Mouse (Mus musculus): Measurements from ENCODE around the gene Pigz. TPM values are rescaled to one million over a fixed set of nuclear protein-coding genes. Genes with fewer than 3 reads are reported as not detected.

Pigz gene
- total and polyA plus RNA-seq, 2 experiments from 2014 or later: 5.2 to 6.1 TPM

DNA sequence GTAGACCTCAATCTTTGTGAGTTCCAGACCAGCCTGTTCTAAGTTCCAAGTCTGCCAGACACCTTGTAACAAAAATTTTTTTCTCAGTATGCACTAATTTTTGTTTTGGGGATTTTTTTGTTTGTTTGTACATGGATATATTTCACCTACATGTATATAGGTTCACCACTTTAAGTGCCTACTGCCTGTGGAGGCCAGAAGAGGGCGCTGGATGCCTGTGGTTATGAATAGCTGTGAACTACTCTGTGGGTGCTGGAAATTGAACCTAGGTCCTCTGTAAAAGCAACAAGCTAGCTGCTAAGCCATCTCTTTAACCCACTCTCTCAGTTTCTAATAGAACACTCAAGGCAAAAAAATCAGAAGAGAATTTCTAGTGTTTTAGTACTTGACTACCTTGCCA is 58.4 kb downstream of the Pigz start:
- Histone ChIP-seq H3K4me2 (ENCODE audit: low read depth, low read length) (no peak overlapping the region), H3K9ac (replicated peaks; ENCODE audit: low read length) (no peak overlapping the region), H3K36me3 (ENCODE audit: insufficient read depth, low read length) (peaks cover 26% of the 10 kb centered on the region), H3K4me1 (ENCODE audit: insufficient read depth, low read length) (no peaks in the 10 kb centered on the region), H3K27ac (no peak overlapping the region), H3K27me3 (ENCODE audit: insufficient read depth, low read length) (no peaks in the 10 kb centered on the region), H3K4me3 (ENCODE audit: low read length) (no peak overlapping the region), H3K9me3 (ENCODE audit: low read length) (no peaks in the 10 kb centered on the region)
- no peak for TF ChIP-seq CTCF (IDR thresholded peaks at IDR 0.05; ENCODE audit: low read depth)
- DNase-seq (ENCODE audit: low spot score): no peak
- WGBS: 47% methylated on average over 1 of the region's 1 CpGs
- ATAC-seq: no peak

DNA sequence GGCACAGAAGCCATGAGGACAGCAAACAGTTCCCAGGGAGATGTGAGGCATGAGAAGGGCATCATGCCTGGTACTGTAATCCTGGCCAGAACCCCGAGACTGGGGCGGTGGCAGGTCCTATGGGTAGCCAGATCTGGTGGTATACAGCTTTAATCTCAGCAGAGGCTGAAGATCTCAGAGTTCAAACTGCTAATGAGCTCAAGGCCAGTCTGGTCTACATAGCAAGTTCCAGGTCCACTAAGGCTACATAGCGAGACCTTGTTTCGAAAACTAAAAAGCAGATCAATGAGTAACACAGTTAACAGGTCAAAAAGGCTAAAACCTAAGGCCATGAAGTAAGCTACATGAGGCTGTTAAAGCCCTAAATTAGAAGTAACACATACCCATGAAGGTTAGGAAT is 59.5 kb downstream of the Pigz start:
- no peaks in the 10 kb centered on the region for H3K4me1 ChIP-seq (ENCODE audit: insufficient read depth, low read length)
- WGBS: 98% methylated on average over 4 of the region's 4 CpGs
- ATAC-seq (no peak), DNase-seq (ENCODE audit: low spot score) (no peak)
- H3K27me3 ChIP-seq (ENCODE audit: insufficient read depth, low read length): no peaks in the 10 kb centered on the region
- H3K4me3 ChIP-seq (ENCODE audit: low read length): no peak overlapping the region
- H3K4me2 ChIP-seq (ENCODE audit: low read depth, low read length): no peak overlapping the region
- TF ChIP-seq CTCF (IDR thresholded peaks at IDR 0.05; ENCODE audit: low read depth): no peak
- H3K27ac ChIP-seq: no peak overlapping the region
- no peaks in the 10 kb centered on the region for H3K9me3 ChIP-seq (ENCODE audit: low read length)
- peaks cover 23% of the 10 kb centered on the region for H3K36me3 ChIP-seq (ENCODE audit: insufficient read depth, low read length)
- no peak overlapping the region for H3K9ac ChIP-seq (replicated peaks; ENCODE audit: low read length)

DNA sequence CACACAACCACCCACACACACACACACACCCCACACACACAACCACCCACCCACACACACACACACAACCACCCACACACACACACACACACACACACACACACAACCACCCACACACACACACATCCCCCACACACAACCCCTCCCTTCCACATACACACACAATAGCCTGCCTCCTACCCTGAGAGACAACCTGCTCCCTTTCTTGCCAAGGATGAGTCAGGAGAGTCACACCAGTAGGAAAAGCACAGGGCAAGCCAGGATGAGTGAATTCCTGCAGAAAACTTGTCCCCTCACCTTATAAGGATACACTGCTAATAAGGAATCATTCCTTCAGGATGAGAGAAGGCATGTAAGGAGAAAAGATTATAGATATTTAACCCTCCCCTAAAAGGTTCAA is 60.3 kb downstream of the Pigz start:
- no peak overlapping the region for H3K4me3 ChIP-seq (ENCODE audit: low read length)

More for the DNA sequence above, 60.3 kb downstream of the Pigz start:
- ATAC-seq: no peak
- H3K9me3 ChIP-seq (ENCODE audit: low read length): no peaks in the 10 kb centered on the region
- H3K27ac ChIP-seq: no peak overlapping the region
- TF ChIP-seq CTCF (IDR thresholded peaks at IDR 0.05; ENCODE audit: low read depth): no peak
- H3K4me1 ChIP-seq (ENCODE audit: insufficient read depth, low read length): no peaks in the 10 kb centered on the region
- H3K27me3 ChIP-seq (ENCODE audit: insufficient read depth, low read length): no peaks in the 10 kb centered on the region
- H3K36me3 ChIP-seq (ENCODE audit: insufficient read depth, low read length): peaks cover 16% of the 10 kb centered on the region
- H3K4me2 ChIP-seq (ENCODE audit: low read depth, low read length): no peak overlapping the region
- H3K9ac ChIP-seq (replicated peaks; ENCODE audit: low read length): no peak overlapping the region
- no peak for DNase-seq (ENCODE audit: low spot score)

Small RNA genes lying within 50 kb of the gene (microRNA-seq; reads per million reads assigned to microRNA genes)
- 0 reads per million in 2 experiments for gene Gm26269

Other genes starting within 250 kb of the Pigz start
- 0.14 and 0.16 TPM in 2 replicates for gene Meltf, start 55.0 kb upstream of the Pigz start, total RNA-seq (2014; rRNA removed)
- 0.18 and 0.41 TPM in 2 replicates for gene Meltf, start 55.0 kb upstream of the Pigz start, polyA plus RNA-seq (2015; fragmentation: Nextera tagmentation; extraction: Ambion mirVana)
- gene 0610012G03Rik, start 14.6 kb downstream of the Pigz start, total RNA-seq (2014; rRNA removed): 111 and 117 TPM in 2 replicates
- gene 0610012G03Rik, start 14.6 kb downstream of the Pigz start, polyA plus RNA-seq (2015; fragmentation: Nextera tagmentation; extraction: Ambion mirVana): 142 and 144 TPM in 2 replicates
- 18.0 and 19.9 TPM in 2 replicates for gene Ncbp2, start 14.7 kb downstream of the Pigz start, total RNA-seq (2014; rRNA removed)
- 63.7 and 64.9 TPM in 2 replicates for gene Ncbp2, start 14.7 kb downstream of the Pigz start, polyA plus RNA-seq (2015; fragmentation: Nextera tagmentation; extraction: Ambion mirVana)
- gene Senp5, start 69.4 kb downstream of the Pigz start, total RNA-seq (2014; rRNA removed): 21.3 and 21.4 TPM in 2 replicates
- 11.6 and 11.8 TPM in 2 replicates for gene Senp5, start 69.4 kb downstream of the Pigz start, polyA plus RNA-seq (2015; fragmentation: Nextera tagmentation; extraction: Ambion mirVana)
- 21.7 and 22.5 TPM in 2 replicates for gene Pak2, start 145.5 kb downstream of the Pigz start, total RNA-seq (2014; rRNA removed)
- gene Pak2, start 145.5 kb downstream of the Pigz start, polyA plus RNA-seq (2015; fragmentation: Nextera tagmentation; extraction: Ambion mirVana): 21.8 TPM in 2 replicates
- gene Pigx, start 165.9 kb downstream of the Pigz start, total RNA-seq (2014; rRNA removed): 46.5 and 47.3 TPM in 2 replicates
- gene Pigx, start 165.9 kb downstream of the Pigz start, polyA plus RNA-seq (2015; fragmentation: Nextera tagmentation; extraction: Ambion mirVana): 86.7 and 93.3 TPM in 2 replicates
- 20.1 and 28.2 TPM in 2 replicates for gene Cep19, start 165.9 kb downstream of the Pigz start, total RNA-seq (2014; rRNA removed)
- gene Cep19, start 165.9 kb downstream of the Pigz start, polyA plus RNA-seq (2015; fragmentation: Nextera tagmentation; extraction: Ambion mirVana): 55.0 and 56.0 TPM in 2 replicates
- 8.7 and 17.3 TPM in 2 replicates for gene Nrros, start 231.7 kb downstream of the Pigz start, total RNA-seq (2014; rRNA removed)
- 5.4 and 6.7 TPM in 2 replicates for gene Nrros, start 231.7 kb downstream of the Pigz start, polyA plus RNA-seq (2015; fragmentation: Nextera tagmentation; extraction: Ambion mirVana)
- gene Bex6, start 246.0 kb downstream of the Pigz start, total RNA-seq (2014; rRNA removed): not detected in 2 replicates
- not detected in 2 replicates for gene Bex6, start 246.0 kb downstream of the Pigz start, polyA plus RNA-seq (2015; fragmentation: Nextera tagmentation; extraction: Ambion mirVana)